Comparison of ENCODE assay signal across 8 mouse cellular contexts in genomic region chr16:50429692-50430514, GRCm38 (mm10). TPM values are rescaled to one million over a fixed set of nuclear protein-coding genes. Genes with fewer than 3 reads are reported as not detected.
DNase-seq lines count a peak whose midpoint lies in the region; ATAC-seq and TF ChIP-seq lines count a peak whose summit lies in the region.

No protein-coding gene starts in this region.

- peak; percentile 7 to 20 for DNase-seq in CD8-positive naive resting alpha-beta T cell, adult 2 months (ENCODE audit: low read depth in 2 of 2, low spot score in 2 of 2)
- DNase-seq in adrenal gland, postnatal 36 days, result peak; percentile 56 to 63
- peak; percentile 42 for DNase-seq in embryonic facial prominence, embryonic 14.5 days (ENCODE audit: low spot score)
- DNase-seq in kidney, postnatal 25 days, result peak; percentile 42 to 62
- peak; percentile 42 for DNase-seq in lung, adult 2 months
- peak; percentile 33 for DNase-seq in thymus, postnatal 0 days (ENCODE audit: low spot score)

- TF ChIP-seq POLR2A in lung, adult 2 months (IDR thresholded peaks at IDR 0.05; ENCODE audit: borderline replicate concordance, extremely low read depth, low read depth, low read length), result no peak

- WGBS in embryonic facial prominence, embryonic 14.5 days, result under 1% methylated on average over 31 of the region's 69 CpGs
- under 1% methylated on average over 66 of the region's 69 CpGs for WGBS in heart, embryonic 15.5 days
- under 1% methylated on average over 62 of the region's 69 CpGs for WGBS in lung, adult 2 months

- H3K9me3 ChIP-seq in embryonic facial prominence, embryonic 14.5 days (ENCODE audit: control insufficient read depth, low read length), result no peaks in the 10 kb centered on the region
- no peaks in the 10 kb centered on the region for H3K9me3 ChIP-seq in heart, embryonic 15.5 days (replicated peaks)

- ATAC-seq in embryonic facial prominence, embryonic 14.5 days (ENCODE audit: low read depth), result no peak
- ATAC-seq in heart, embryonic 15.5 days (replicated peaks; ENCODE audit: insufficient number of reproducible peaks, insufficient read depth, low FRiP score, low read depth), result 0 out of 2 replicates have a peak, but pooled peaks have one; percentile 12
- ATAC-seq in neutrophil, adult 5-6 weeks (ENCODE audit: extremely low read depth, insufficient number of reproducible peaks, low FRiP score, poor library complexity, severe bottlenecking), result 0 out of 2 replicates have a peak, but pooled peaks have one; percentile 6

- H3K27me3 ChIP-seq in embryonic facial prominence, embryonic 14.5 days (replicated peaks; ENCODE audit: control insufficient read depth, insufficient read depth, low read length), result no peaks in the 10 kb centered on the region
- H3K27me3 ChIP-seq in heart, embryonic 15.5 days, result no peaks in the 10 kb centered on the region

- peak overlapping the region; percentile 65 for H3K27ac ChIP-seq in embryonic facial prominence, embryonic 14.5 days (replicated peaks; ENCODE audit: low read depth, low read length)
- peak overlapping the region; percentile 96 for H3K27ac ChIP-seq in heart, embryonic 15.5 days

- peaks cover 11% of the 10 kb centered on the region for H3K4me1 ChIP-seq in embryonic facial prominence, embryonic 14.5 days (ENCODE audit: control insufficient read depth, insufficient read depth, low read length)
- peaks cover 11% of the 10 kb centered on the region for H3K4me1 ChIP-seq in heart, embryonic 15.5 days (replicated peaks)
- no peaks in the 10 kb centered on the region for H3K4me1 ChIP-seq in lung, adult 2 months (ENCODE audit: control insufficient read depth, insufficient read depth, low read length)

- TF ChIP-seq CTCF in lung, adult 2 months (IDR thresholded peaks at IDR 0.05; ENCODE audit: insufficient read depth, low read length), result no peak

- H3K4me3 ChIP-seq in embryonic facial prominence, embryonic 14.5 days (ENCODE audit: low read depth, low read length), result peak overlapping the region; percentile 94
- peak overlapping the region; percentile 74 for H3K4me3 ChIP-seq in heart, embryonic 15.5 days
- peak overlapping the region; percentile 82 for H3K4me3 ChIP-seq in lung, adult 2 months (replicated peaks; ENCODE audit: extremely low read depth, low read depth, low read length)

- H3K4me2 ChIP-seq in embryonic facial prominence, embryonic 14.5 days (ENCODE audit: low read depth, low read length), result peak overlapping the region; percentile 98
- H3K4me2 ChIP-seq in heart, embryonic 15.5 days, result peak overlapping the region; percentile 98

- H3K9ac ChIP-seq in embryonic facial prominence, embryonic 14.5 days (ENCODE audit: low read depth, low read length), result peak overlapping the region; percentile 91
- H3K9ac ChIP-seq in heart, embryonic 15.5 days, result peak overlapping the region; percentile 82

- H3K36me3 ChIP-seq in embryonic facial prominence, embryonic 14.5 days (ENCODE audit: control insufficient read depth, insufficient read depth, low read length), result peaks cover 3% of the 10 kb centered on the region; the same call in 1 of the 2 replicates
- H3K36me3 ChIP-seq in heart, embryonic 15.5 days, result no peaks in the 10 kb centered on the region

RNA-seq across cellular contexts. Expression of gene Bbx, which starts 2.3 kb away (rescaled TPM):
- 10 to 100 TPM; 32.2 to 42.8 TPM for total RNA-seq in adrenal gland, postnatal 36 days (2021)
- 28.5 and 32.1 TPM in 2 replicates for polyA plus RNA-seq in embryonic facial prominence, embryonic 14.5 days (2014; fragmentation: Nextera tagmentation; extraction: Ambion mirVana)
- polyA plus RNA-seq in heart, embryonic 15.5 days (2015; fragmentation: Nextera tagmentation; extraction: Ambion mirVana), result 32.8 and 33.4 TPM in 2 replicates
- polyA plus RNA-seq in lung, adult 2 months (2012; rRNA removed), result 5.3 and 6.8 TPM in 2 replicates
- total RNA-seq in neutrophil, adult 5-6 weeks (2017), result 51.9 and 53.0 TPM in 2 replicates
- polyA plus RNA-seq in thymus, postnatal 0 days (2015; fragmentation: Nextera tagmentation; extraction: Ambion mirVana), result 18.4 and 30.5 TPM in 2 replicates
